Mouse (Mus musculus) gastrocnemius, postnatal 14 days (tissue): ENCODE results near the gene Trappc2l. TPM values are rescaled to one million over a fixed set of nuclear protein-coding genes. Genes with fewer than 3 reads are reported as not detected.

ENCODE experiments used
- DNase-seq: peaks from one replicate; pipeline ENCODE4 v3.0.0; 2021; ENCODE audit warnings: mixed read lengths
- intact Hi-C: fragments of 180-260 bp; cut with DNase I; formaldehyde crosslinking; loops from one replicate; pipeline ENCODE4 v1.15.1; 2025; ENCODE audit warnings: low total_unique reads
- total RNA-seq, 2 experiments: library from RNA; stranded (reverse); gene quantifications; 2 replicates each; pipeline ENCODE4 v1.2.3; 2021

Trappc2l gene
- total RNA-seq, 2 experiments from 2014 or later = 47.5 TPM

DNA sequence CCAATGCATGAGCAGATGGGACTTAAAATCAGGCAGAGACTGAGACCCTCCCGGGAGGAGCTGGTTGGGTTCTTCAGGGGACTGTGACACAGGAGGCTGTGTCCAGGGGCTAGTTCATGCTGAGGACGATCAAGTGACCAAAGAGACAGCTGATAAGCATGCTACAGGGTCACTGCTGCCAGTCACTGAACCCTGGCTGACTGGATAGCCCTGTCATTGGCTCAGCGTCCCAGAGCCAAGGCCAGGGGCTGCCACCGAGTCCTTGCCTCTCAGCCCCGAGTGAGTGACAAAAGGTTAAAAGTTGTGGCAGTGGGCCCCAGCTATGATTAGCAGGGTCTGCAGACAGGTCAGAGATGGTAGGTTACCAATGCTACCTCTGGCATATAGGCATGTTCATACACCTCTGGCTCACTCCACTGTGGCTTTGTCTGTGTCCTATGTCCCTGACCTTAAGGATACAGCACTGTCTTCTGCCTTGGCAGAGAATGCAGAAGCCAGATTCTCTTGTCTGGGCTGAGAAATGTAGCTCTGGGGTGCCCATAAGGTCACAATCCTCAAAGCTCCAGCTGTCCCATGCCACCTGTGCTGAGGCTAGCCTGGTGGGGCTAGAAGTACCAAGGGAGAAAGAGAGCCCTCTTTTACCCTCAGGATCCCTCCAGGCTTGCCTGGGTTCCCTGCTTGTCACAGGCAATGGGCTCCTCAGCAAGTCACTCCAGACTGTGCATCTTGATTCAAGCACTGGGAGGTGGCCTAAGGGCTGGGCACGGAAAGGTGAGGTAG is 32.9 kb downstream of the Trappc2l start:
- intact Hi-C loops = no loop called here
- DNase-seq = no peak

DNA sequence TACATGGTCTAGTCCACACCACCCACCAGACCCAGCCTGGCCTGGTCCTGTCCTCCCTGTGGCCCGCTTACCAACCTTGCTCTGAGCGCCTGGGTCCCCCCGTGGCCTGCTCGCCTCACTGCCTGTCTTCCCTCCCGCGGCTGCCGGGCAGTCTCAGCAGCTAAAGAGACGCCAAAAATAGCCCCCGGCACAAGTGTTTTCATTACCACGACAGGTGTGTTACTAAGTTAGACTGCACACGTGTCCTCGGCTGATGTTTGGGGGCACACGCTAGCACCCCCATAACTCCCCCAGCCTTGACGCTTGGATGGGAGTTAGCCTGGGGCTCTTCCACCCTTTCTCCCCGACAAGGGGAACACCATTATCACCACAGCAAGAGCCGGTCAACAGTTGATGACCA is 34.9 kb downstream of the Trappc2l start:
- no peak for DNase-seq
- intact Hi-C loops = no loop called here

DNA sequence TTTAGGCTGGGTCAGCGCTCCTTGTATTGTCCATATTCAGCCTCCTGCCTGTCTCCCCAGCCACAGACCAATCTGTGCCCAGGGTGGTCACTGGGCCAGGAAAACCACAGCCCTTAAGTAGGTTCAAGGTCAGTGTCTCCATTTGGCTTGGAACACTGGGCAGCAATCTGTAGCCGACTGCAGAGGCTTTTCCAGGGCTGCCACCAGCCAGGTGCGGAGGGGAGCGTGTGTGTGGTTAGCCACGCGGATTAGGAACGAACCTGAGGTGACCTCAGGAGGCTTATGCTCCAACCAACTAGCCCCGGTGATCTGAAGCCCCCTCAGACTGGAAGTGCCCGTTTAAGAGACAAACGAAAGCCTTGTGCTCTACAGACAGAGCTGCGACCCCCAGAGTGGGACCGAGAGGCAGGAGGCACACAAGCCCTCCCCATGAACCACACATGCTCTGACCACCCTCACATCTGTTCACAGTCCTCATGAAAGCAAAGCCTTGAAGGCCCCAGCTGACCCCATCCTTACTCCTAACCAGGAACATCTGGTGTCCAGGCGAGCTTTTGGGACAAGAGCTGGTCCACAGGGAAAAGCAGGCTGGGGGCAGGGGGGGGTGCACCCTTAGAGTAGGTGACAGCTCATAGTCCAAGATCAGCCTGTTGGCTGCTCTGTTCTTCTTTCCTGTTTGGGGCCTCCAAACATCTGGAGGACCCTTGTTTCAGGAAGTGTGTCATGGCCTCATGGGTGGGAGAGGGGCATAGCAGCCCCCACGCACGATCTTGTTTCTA is 36.9 kb downstream of the Trappc2l start:
- no peak for DNase-seq
- intact Hi-C loops = no loop called here

DNA sequence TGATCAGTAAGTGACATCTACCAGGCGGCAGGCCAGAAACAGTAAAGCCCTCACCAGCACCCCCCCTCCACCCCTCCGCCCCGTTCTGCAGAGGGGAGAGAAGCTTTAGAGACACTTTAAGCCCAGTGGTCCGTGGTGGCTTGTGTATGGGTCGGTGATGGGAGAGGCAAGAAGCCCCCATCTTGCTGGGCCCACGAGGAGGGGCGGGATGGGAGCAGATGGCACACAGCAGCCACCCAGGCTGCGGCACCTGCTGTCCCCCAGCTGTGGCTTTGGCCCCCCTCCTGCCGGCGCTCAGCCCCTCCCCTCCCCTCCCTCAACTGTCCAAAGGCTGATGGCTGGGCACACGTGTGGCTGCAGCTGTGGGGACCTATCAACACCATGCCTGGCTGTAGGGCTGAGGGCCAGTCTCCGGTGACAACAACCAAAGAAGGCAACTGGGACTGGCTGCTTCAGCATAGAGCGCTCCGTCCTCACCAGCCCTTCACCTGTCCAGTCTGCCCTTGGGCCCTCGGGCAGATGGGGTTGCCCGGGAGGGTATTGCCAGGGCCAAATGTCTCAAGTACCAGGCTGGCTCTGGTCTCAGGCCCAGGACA is 40.0 kb downstream of the Trappc2l start:
- intact Hi-C loops = no loop called here

DNA sequence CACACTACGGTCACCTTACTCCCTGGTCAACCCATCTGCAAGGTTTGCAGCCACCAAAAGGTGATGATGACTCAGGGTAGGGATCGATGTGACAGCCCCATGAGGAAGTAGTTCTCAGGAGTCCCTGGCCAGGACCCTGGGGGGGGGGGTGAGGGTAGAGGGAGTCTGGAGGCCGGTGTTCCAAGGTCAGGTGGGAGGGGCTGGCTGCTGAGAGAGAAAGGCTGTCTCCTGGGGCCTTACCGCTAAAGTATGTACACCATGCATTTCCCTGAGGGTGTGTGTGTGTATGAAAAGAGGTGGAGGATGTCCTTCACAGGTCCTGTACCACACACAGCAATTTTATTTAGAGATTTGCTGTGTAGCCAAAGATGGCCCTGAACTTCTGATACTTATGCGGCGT is 41.2 kb downstream of the Trappc2l start:
- intact Hi-C loops = no loop called here
- DNase-seq = no peak

More for the DNA sequence above, 40.0 kb downstream of the Trappc2l start:
- peak; percentile 82 for DNase-seq

DNA sequence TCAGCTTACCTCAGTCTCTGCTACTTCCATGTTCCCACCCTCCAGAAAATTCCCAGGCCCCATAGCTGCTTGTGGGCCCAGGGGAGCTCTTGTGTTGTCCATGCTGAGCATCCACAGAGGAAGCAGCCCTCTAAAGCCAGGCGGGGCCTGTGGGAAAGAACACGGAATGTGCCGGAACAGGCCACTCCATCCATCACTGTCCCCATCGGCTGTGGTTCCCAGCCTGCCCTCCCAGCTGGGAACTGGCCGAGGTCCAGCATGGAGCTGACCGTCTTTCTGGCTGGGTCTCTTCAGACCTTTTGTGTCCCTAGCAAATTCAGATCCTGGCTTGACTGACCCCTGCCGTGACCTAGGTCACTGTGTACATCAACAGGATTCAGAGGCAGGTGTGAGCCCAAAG is 43.3 kb downstream of the Trappc2l start:
- intact Hi-C loops = no loop called here
- peak; percentile 68 for DNase-seq

DNA sequence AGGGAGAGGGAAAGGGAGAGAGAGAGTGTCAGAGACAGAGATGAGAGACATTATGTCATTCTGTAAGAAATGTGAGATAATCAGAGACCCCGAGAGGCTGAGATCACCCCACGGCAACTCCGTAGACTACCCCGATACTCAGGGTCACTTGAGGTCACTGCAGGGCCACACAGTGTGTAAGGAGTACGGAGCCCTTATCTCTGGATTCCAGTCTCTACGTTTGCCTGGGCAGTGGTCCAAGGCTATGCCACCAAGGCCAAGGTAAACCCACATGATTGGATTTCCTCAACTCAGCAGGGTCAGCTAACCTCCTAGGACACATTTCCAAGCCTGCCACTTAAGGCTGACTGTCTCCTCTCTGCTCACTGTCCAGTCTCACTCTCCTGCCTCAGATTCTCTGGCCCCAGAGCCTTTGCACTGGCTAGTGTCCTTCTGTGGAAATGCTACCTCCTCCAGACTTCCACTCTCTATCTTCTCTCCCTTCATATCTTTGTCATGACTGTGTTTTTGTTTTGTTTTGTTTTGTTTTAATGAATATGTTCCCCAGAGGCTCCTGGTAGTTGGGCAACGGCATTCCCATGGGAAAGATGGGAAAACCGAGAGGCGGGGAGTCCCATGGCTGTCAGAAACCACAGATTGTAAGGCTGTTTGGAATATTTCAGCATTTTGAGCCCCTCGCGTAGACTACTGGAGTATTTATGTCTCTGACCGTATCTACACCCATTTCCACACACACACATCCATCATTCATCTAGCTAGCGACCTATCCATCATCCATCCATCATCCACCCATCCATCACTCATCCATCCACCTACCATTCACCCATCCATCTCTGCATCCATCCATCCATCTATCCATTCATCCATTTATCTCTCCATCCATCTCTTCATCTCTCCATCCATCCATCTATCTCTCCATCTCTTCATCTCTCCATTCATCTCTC is 44.9 kb downstream of the Trappc2l start:
- intact Hi-C loops = no loop called here
- no peak for DNase-seq

DNA sequence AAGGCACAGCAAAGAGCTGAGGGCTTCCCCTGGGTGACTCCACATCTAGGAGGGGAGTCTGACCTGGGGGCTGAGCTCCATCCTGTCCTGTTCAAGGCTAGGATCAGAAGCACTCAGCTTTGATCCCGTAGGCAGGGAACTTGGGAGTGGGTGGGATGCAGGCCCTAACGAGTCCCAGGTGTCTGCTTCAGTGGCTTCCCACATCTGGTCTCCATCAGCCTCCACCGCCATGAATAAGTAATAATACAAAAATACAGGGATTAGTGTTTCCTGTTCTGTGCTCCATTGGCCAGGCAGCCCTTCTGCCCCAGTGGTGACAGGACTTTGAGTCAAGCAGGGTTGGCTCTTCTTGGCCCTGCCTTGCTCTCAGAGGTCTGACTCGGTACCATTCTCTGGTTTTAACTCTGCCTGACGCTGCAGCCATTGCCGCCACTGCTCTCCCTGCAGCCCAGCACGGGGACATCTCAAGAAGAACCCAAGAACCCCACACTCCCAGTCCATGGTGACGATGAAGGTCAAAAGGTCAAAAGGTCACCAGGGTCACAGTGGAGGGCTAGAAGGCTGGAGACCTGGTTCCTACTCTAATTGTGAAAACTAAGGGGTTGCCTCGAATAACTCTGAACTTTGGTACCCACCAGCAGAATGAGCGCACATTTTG is 46.8 kb downstream of the Trappc2l start:
- intact Hi-C loops = no loop called here
- no peak for DNase-seq

DNA sequence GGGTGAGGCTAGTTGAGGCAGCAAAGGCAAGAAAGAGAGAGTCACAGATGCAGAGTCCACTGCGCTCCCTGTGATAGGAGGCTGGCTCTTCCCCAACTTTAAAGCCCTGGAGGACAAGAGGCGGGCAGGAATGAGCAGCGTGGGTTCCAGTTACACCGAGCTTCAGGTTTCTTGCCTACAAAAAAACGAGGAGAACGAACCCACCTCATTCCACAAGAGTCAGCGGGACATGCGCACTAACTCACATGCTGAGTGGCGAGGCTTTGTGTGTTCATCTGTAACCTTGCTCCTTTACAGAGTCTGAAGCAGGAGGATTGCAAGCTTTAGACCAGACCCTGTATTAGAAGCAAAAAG is 47.3 kb downstream of the Trappc2l start:
- no peak for DNase-seq
- intact Hi-C loops = no loop called here

DNA sequence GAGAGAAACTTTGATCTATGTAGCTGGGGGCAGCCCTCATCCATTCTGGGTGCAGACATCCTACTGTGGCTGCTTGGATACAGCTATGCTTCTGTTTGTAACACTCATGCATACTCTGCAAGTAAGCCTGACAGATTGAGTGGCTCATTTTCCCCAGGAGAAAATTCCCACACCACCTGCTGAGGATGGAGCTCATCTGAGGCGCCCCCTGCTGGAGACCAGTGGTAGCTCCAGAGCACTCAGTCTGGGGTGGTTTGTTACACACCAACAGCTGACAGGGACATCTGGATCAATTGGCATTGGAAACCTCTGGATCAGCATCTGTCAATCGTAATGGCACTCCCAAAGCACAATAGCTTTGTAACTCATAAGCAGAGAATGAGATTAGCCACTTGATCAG is 48.6 kb downstream of the Trappc2l start:
- DNase-seq = no peak
- intact Hi-C loops = no loop called here

DNA sequence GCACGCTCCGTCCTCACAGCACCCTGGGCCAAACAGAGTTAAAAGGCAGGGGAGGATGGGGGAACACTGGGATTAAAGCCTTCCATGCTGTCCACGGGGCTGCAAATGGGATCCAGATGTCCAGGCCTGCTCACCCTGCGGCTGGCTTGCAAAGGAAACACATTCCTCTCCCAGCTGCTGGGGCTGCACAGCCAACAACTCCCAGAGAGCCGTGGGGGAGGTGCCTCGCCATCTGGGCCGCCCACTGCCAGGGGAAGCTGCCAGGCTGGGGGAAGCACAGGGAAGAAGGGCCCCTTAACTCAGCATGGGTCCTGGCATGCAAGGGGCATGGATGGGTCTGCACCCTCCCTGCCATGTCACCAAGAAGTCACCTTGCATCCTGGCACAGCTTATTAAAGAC is 49.7 kb downstream of the Trappc2l start:
- intact Hi-C loops = no loop called here

DNA sequence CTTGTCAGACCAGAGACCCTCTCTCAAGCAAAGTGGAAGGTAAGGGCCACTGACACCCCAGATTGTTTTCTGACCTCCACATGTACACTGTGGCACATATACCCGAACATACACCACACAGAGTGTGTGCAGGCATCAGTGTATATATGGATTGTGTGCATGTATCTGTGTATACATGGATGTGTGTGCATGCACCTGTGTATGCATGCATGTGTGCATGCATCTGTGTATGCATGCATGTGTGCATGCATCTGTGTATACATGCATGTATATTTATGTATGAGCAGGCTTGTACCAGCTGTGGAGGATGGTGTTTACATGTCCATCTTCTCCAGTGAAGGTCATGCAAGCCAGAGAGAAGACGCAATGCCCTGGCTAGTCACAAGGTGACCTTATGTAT is 50.5 kb downstream of the Trappc2l start:
- DNase-seq = no peak
- intact Hi-C loops = no loop called here

More for the DNA sequence above, 49.7 kb downstream of the Trappc2l start:
- peak; percentile 89 for DNase-seq

DNA sequence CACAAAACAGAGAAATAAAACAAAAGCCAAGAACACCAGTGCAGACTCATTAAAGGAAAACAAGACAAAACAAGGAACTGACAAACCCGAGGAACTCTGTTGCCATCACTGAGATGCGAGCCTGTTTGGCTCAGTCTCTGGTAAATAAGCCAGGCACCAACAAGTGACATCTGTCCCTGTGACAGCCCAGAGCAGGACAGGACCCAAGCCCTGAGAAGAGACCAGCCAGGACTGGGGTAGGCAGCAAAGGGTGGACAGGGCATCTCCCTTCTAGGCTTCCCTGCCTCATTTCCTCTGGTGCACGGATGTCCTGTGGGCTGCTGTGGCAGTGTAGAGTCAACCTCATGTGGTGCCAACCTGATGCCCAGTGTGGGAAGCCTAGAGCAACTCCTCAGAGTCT is 51.7 kb downstream of the Trappc2l start:
- intact Hi-C loops = no loop called here
- DNase-seq = no peak

DNA sequence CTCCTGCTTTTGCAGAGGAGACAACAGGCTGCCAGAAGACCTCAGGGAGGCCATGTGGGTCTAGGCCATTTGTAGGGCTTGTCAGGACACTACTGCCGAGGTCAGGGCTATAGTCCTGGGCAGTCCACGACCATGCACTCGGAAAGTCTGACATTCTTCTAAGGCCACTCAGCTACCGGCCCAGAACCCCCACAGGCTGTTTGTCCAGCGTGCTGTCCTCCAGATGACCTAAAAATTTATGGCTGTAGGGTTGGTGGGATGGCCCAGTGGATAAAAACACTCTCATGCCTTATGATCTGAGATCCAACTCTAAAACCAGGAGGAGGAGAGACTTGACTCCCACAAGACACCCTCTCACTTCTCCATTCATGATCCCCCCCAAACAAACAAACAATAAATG is 52.2 kb downstream of the Trappc2l start:
- intact Hi-C loops = no loop called here
- DNase-seq = no peak

DNA sequence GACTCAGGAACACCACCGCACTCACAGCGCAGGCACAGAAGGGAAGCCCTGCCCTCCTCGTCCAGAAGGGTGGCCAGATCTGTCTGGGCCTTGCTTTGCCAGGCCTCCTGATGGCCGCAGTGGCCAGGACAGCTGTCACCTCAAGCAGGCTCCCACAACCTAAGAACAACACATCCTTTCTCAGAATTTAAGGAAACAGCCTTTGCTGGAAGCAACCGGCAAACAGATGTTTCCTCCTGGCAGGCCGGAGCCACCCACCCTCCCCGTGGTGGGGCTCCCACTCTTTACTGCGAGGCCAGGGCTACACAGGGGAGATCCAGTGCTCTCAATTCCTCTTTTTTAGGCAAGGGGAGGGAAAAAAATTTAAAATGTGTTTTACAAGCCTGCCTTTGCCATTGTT is 53.8 kb downstream of the Trappc2l start:
- intact Hi-C loops = no loop called here
- peak; percentile 76 for DNase-seq

DNA sequence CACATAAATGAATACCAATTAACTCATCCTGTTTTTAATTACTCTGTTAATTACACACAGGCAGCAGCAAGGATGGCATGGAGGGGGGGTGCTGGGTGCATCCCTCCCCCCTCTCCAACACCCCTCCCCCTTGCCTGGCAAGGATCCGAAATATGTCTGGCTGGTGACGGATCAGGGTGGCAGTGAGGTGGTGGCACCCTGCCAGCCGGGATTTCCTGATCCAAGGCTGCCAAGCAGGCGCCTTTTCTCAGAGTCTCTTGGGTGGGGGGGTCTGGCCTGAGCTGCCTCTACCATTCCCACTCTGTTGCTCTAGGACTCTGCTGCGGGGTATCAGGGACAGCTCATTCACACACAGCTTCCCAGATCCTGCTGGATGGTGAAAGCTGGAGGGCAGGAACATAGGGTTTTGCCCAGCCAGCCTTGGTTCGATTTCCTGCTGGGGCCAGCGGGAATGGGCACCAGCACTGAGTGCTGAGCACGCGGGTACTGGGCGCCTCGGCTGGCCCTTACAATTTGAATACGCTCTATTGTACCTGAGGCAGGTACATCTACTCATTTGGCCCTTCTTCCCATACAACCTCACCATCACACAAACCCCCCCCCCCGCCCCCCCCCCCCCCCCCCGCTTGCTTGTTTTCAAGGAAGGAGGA is 54.4 kb downstream of the Trappc2l start:
- intact Hi-C loops = no loop called here
- peak; percentile 62 for DNase-seq
